Mouse (Mus musculus) v-Abl transformed pro-B cells (cell line): Measurements from ENCODE around the gene Ikzf4.
"Not testable (repeated sequence)": the region's sequence is repeated elsewhere in the genome, so short reads cannot be mapped to it uniquely, and the experiment has no call there.

Experiments
- in situ Hi-C, 2 experiments: fragments of 400-800 bp; cut with MboI; formaldehyde crosslinking; loops; one replicate each; pipeline ENCODE4 v1.15.1; 2025; ENCODE audit not compliant: unreplicated experiment in 2 of 2

Gene Ikzf4

GRCm38 (mm10) chr10:128641871-128642270 lies 3.9 kb downstream of the Ikzf4 start:
- in situ Hi-C loops: no loop called here

GRCm38 (mm10) chr10:128640891-128641290 lies 4.9 kb downstream of the Ikzf4 start:
- in situ Hi-C loops: no loop called here

GRCm38 (mm10) chr10:128639999-128640398 lies 5.8 kb downstream of the Ikzf4 start:
- in situ Hi-C loops: no loop called here

GRCm38 (mm10) chr10:128637011-128637410 lies 8.8 kb downstream of the Ikzf4 start:
- in situ Hi-C loops: no loop called here

- in situ Hi-C loops: no loop called here
Observed at GRCm38 (mm10) chr10:128636561-128636960, 9.2 kb downstream of the Ikzf4 start.

GRCm38 (mm10) chr10:128635697-128636096 lies 10.1 kb downstream of the Ikzf4 start:
- in situ Hi-C loops: no loop called here

GRCm38 (mm10) chr10:128631571-128631970 lies 14.2 kb downstream of the Ikzf4 start:
- in situ Hi-C loops: no loop called here

GRCm38 (mm10) chr10:128630306-128630705 lies 15.5 kb downstream of the Ikzf4 start:
- in situ Hi-C loops: not testable (repeated sequence)

- in situ Hi-C loops: loop anchor here (5.0 kb wide), 1 partner anchor 43 kb away; the partner anchor contains the start of gene Suox (in 2 of the 2)
Observed at GRCm38 (mm10) chr10:128629746-128630145, 16.0 kb downstream of the Ikzf4 start.

GRCm38 (mm10) chr10:128627398-128628317 lies 18.1 kb downstream of the Ikzf4 start:
- in situ Hi-C loops: loop anchor here (5.0 kb wide), 1 partner anchor 45 kb away; the partner anchor contains the start of gene Suox (in 2 of the 2)

- in situ Hi-C loops: loop anchor here (5.0 kb wide), 1 partner anchor 46 kb away; the partner anchor contains the start of gene Suox (in 2 of the 2)
Observed at GRCm38 (mm10) chr10:128626311-128627310, 19.2 kb downstream of the Ikzf4 start, which contains the start of gene Rps26. Rps26 (minus strand) TSS chr10:128626747.

- in situ Hi-C loops: loop anchor here (5.0 kb wide), 1 partner anchor 47 kb away; the partner anchor contains the start of gene Suox (in 2 of the 2)
Observed at GRCm38 (mm10) chr10:128625287-128625894, 20.4 kb downstream of the Ikzf4 start.

- in situ Hi-C loops: not testable (repeated sequence)
Observed at GRCm38 (mm10) chr10:128623106-128623613, 22.6 kb downstream of the Ikzf4 start.

GRCm38 (mm10) chr10:128622702-128623101 lies 23.1 kb downstream of the Ikzf4 start:
- in situ Hi-C loops: no loop called here

- in situ Hi-C loops: no loop called here
Observed at GRCm38 (mm10) chr10:128621986-128622520, 23.7 kb downstream of the Ikzf4 start.

- in situ Hi-C loops: no loop called here
Observed at GRCm38 (mm10) chr10:128620241-128620640, 25.6 kb downstream of the Ikzf4 start.

GRCm38 (mm10) chr10:128619148-128619547 lies 26.6 kb downstream of the Ikzf4 start:
- in situ Hi-C loops: loop anchor here (10.0 kb wide), 1 partner anchor 276 kb away; the partner anchor contains the start of gene Gdf11 (in 2 of the 2)

GRCm38 (mm10) chr10:128618570-128618969 lies 27.2 kb downstream of the Ikzf4 start:
- in situ Hi-C loops: loop anchor here (10.0 kb wide), 1 partner anchor 276 kb away; the partner anchor contains the start of gene Gdf11 (in 2 of the 2)

GRCm38 (mm10) chr10:128615798-128616448 lies 29.9 kb downstream of the Ikzf4 start:
- in situ Hi-C loops: loop anchor here (10.0 kb wide), 1 partner anchor 279 kb away; the partner anchor contains the start of gene Gdf11 (in 2 of the 2)
